Mouse (Mus musculus) kidney, adult 10 weeks (tissue): Measurements from ENCODE around the gene Zdhhc7. TPM values are rescaled to one million over a fixed set of nuclear protein-coding genes. Genes with fewer than 3 reads are reported as not detected.

Source experiments
- polyA plus RNA-seq: library from polyadenylated mRNA; stranded (reverse); fragments of 350-450 nt; fragmentation: Illumina TruSeq; extraction: RNeasy Lipid Tissue Mini Kit (QIAGEN cat#74804); gene quantifications from one replicate; pipeline ENCODE4 v1.2.3, GENCODE M21; 2014; ENCODE audit warnings: low read depth, low replicate concordance

The Zdhhc7 gene
- 0.77 TPM for polyA plus RNA-seq

DNA sequence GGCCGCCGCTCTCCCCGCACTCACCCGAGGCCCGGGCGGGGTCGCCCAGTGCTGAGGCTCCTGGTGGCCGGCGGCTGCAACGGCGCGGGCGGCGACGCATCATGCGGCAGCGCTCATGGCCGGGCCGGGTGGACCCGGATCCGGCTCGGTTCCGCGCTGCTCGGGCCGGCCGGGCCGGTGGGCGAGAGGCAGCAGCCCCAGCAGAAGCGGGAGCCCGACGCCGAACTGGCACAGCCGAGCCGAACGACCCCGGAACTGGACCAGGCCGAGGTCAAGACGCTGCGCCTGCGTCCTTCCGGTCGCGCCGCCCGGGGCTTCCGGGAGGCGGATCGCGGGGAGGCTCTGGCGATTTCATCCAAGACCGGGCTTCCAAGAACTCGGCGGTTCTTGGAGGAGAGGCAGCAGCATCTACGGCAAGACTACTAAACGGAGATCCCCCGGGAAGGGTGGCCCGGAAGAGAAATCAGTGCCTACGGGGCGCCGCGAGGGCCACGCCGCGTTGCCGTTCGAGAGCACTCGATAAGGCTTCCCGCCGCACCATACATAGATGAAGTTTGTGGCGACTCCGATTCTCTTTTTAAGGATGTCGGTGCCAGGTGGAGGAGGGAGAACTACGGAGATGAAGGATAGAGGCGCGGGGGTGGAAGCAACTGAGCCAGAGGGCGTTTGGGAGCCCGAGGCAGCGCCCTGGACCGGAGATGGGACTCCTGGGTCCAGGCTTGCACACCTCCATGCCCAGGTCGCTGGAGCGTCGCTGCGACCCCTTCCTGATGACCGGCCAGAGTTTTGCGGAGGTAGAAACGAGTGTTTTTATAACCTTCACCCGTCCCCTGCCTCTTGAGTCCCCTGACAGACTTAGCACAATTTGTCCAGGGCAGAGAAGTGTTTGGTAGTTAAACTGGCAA lies at the start of gene Zdhhc7:
Gene Zdhhc7 (minus strand): TSS at position 415 of the 905 bp plus-strand sequence.

DNA sequence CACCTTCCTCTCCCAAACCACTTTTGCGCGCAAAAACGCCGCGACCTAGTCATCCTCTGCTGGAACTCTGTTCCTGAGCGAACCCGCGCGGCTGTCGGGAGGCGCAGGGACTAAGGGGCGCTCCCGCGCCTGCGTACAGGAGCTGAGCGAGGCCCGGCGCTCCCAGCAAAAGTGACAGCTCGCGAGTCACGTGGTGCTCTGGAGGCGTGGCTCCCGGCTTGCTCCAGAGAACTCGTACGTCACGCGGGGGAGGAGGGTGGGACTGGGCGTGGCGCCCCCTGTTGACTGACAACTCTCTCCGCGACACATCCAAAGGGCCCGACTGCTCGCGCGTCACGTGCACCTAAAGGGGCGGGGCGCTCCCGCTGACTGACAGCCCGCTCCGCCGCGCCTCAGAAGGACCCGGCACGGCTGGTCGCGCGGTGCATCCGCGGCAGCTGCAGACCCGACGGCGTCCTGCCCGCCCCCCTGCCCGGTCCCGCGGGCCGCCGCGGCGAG lies 12.5 kb upstream of the Zdhhc7 start, which contains the start of gene 6430548M08Rik:
Gene 6430548M08Rik (plus strand): TSS at position 395 of the 498 bp plus-strand sequence.

Other genes with a start within 250 kb of the Zdhhc7 start
- not detected for gene Klhl36, start 239.2 kb downstream of the Zdhhc7 start, polyA plus RNA-seq
- gene Usp10, start 191.1 kb downstream of the Zdhhc7 start, polyA plus RNA-seq = 37.6 TPM
- 3.9 TPM for gene Gm20388, start 190.6 kb downstream of the Zdhhc7 start, polyA plus RNA-seq
- 4.6 TPM for gene Crispld2, start 109.0 kb downstream of the Zdhhc7 start, polyA plus RNA-seq
- 3.5 TPM for gene 6430548M08Rik, start 12.7 kb upstream of the Zdhhc7 start, polyA plus RNA-seq
- not detected for gene Fam92b, start 76.0 kb upstream of the Zdhhc7 start, polyA plus RNA-seq
- 1.3 TPM for gene Gse1, start 127.0 kb upstream of the Zdhhc7 start, polyA plus RNA-seq